ENCODE assay signal across 21 mouse cellular contexts in genomic region chr2:125436240-125436639, GRCm38 (mm10).
A peak's percentile ranks its signal among the peaks of the same experiment; 100 is the strongest.
DNase-seq lines count a peak whose midpoint lies in the region; ATAC-seq lines count a peak whose summit lies in the region.
"Had no signal": no experiment of that assay in that cellular context is flagged by ENCODE, and none has a peak within 500 bp of the region (broad histone marks: within the 10 kb centered on the region; RNA-seq: fewer than 3 reads in every experiment).

No protein-coding gene starts in this region.

- no peaks in the 10 kb centered on the region for H3K4me1 ChIP-seq in hindbrain, embryonic 11.5 days (replicated peaks; ENCODE audit: control insufficient read depth, insufficient read depth, low read length)
- H3K4me1 ChIP-seq in hindbrain, embryonic 12.5 days: no peaks in the 10 kb centered on the region
- H3K4me1 ChIP-seq in embryonic facial prominence, embryonic 14.5 days (ENCODE audit: control insufficient read depth, insufficient read depth, low read length): peaks cover 4% of the 10 kb centered on the region; the same call in 1 of the 2 replicates
- peaks cover 29% of the 10 kb centered on the region for H3K4me1 ChIP-seq in limb, embryonic 12.5 days (replicated peaks)
- H3K4me1 ChIP-seq in midbrain, embryonic 15.5 days: no peaks in the 10 kb centered on the region
- H3K4me1 ChIP-seq: midbrain, embryonic 10.5 days had no signal

- no peak overlapping the region for H3K4me3 ChIP-seq in hindbrain, embryonic 11.5 days (ENCODE audit: low read depth, low read length)
- no peak overlapping the region for H3K4me3 ChIP-seq in hindbrain, embryonic 12.5 days
- no peak overlapping the region for H3K4me3 ChIP-seq in embryonic facial prominence, embryonic 14.5 days (ENCODE audit: low read depth, low read length)
- H3K4me3 ChIP-seq in limb, embryonic 12.5 days (replicated peaks): no peak overlapping the region
- no peak overlapping the region for H3K4me3 ChIP-seq in midbrain, embryonic 15.5 days
- H3K4me3 ChIP-seq: forebrain, embryonic 13.5 days; gastrocnemius, adult 2 months; heart, embryonic 10.5 days; midbrain, embryonic 10.5 days had no signal

- H3K36me3 ChIP-seq in hindbrain, embryonic 11.5 days (ENCODE audit: control insufficient read depth, insufficient read depth, low read length): no peaks in the 10 kb centered on the region
- no peaks in the 10 kb centered on the region for H3K36me3 ChIP-seq in hindbrain, embryonic 12.5 days
- no peaks in the 10 kb centered on the region for H3K36me3 ChIP-seq in embryonic facial prominence, embryonic 14.5 days (ENCODE audit: control insufficient read depth, insufficient read depth, low read length)
- H3K36me3 ChIP-seq in limb, embryonic 12.5 days: no peaks in the 10 kb centered on the region
- H3K36me3 ChIP-seq in midbrain, embryonic 15.5 days (replicated peaks): no peaks in the 10 kb centered on the region
- H3K36me3 ChIP-seq: heart, embryonic 10.5 days; midbrain, embryonic 10.5 days had no signal

- no peak for ATAC-seq in hindbrain, embryonic 11.5 days (ENCODE audit: low FRiP score)
- ATAC-seq in hindbrain, embryonic 12.5 days (ENCODE audit: low FRiP score): no peak
- ATAC-seq in embryonic facial prominence, embryonic 14.5 days (ENCODE audit: low read depth): no peak
- ATAC-seq in limb, embryonic 12.5 days (ENCODE audit: insufficient number of reproducible peaks, insufficient read depth, low FRiP score, low TSS enrichment, low read depth): peak; percentile 77; the same call in 1 of the 2 replicates
- no peak for ATAC-seq in midbrain, embryonic 15.5 days (replicated peaks)
- ATAC-seq: CD4-positive, CD25-positive, alpha-beta regulatory T cell, adult 4 months; forebrain, embryonic 13.5 days; hindbrain, postnatal 0 days had no signal

- H3K9ac ChIP-seq in hindbrain, embryonic 11.5 days (ENCODE audit: low read depth, low read length): no peak overlapping the region
- H3K9ac ChIP-seq in hindbrain, embryonic 12.5 days: no peak overlapping the region
- no peak overlapping the region for H3K9ac ChIP-seq in embryonic facial prominence, embryonic 14.5 days (ENCODE audit: low read depth, low read length)
- H3K9ac ChIP-seq in limb, embryonic 12.5 days (replicated peaks): no peak overlapping the region
- H3K9ac ChIP-seq in midbrain, embryonic 15.5 days: no peak overlapping the region
- H3K9ac ChIP-seq: forebrain, embryonic 13.5 days had no signal

- WGBS in hindbrain, embryonic 11.5 days: 78% methylated on average over 7 of the region's 7 CpGs
- WGBS in hindbrain, embryonic 12.5 days: 78% methylated on average over 7 of the region's 7 CpGs
- WGBS in embryonic facial prominence, embryonic 14.5 days: 31% methylated on average over 7 of the region's 7 CpGs
- 9% methylated on average over 7 of the region's 7 CpGs for WGBS in limb, embryonic 12.5 days
- 84% methylated on average over 7 of the region's 7 CpGs for WGBS in midbrain, embryonic 15.5 days

- H3K27me3 ChIP-seq in hindbrain, embryonic 11.5 days (ENCODE audit: control insufficient read depth, insufficient read depth, low read length): no peaks in the 10 kb centered on the region
- no peaks in the 10 kb centered on the region for H3K27me3 ChIP-seq in hindbrain, embryonic 12.5 days
- no peaks in the 10 kb centered on the region for H3K27me3 ChIP-seq in embryonic facial prominence, embryonic 14.5 days (replicated peaks; ENCODE audit: control insufficient read depth, insufficient read depth, low read length)
- H3K27me3 ChIP-seq in limb, embryonic 12.5 days: no peaks in the 10 kb centered on the region
- H3K27me3 ChIP-seq in midbrain, embryonic 15.5 days (replicated peaks): no peaks in the 10 kb centered on the region
- H3K27me3 ChIP-seq: forebrain, embryonic 13.5 days had no signal

- H3K9me3 ChIP-seq in hindbrain, embryonic 11.5 days (ENCODE audit: control insufficient read depth, low read length): no peaks in the 10 kb centered on the region
- no peaks in the 10 kb centered on the region for H3K9me3 ChIP-seq in hindbrain, embryonic 12.5 days (replicated peaks)
- no peaks in the 10 kb centered on the region for H3K9me3 ChIP-seq in embryonic facial prominence, embryonic 14.5 days (ENCODE audit: control insufficient read depth, low read length)
- no peaks in the 10 kb centered on the region for H3K9me3 ChIP-seq in limb, embryonic 12.5 days
- H3K9me3 ChIP-seq in midbrain, embryonic 15.5 days: no peaks in the 10 kb centered on the region
- H3K9me3 ChIP-seq: forebrain, embryonic 13.5 days; heart, embryonic 10.5 days; midbrain, embryonic 10.5 days had no signal

- peak; percentile 12 for DNase-seq in hindbrain, embryonic 11.5 days (ENCODE audit: low spot score)
- DNase-seq in embryonic facial prominence, embryonic 14.5 days (ENCODE audit: low spot score): peak; percentile 58
- DNase-seq in adrenal gland, postnatal 10 days: no peak
- DNase-seq in cerebellum, postnatal 25 days: no peak
- DNase-seq: adrenal gland, postnatal 25 days; cerebellum, adult 9-11 months; gastrocnemius, adult 2 months; kidney, adult 2 months; left cerebral cortex, postnatal 4 days; lung, postnatal 4 days; right cerebral cortex, postnatal 14 days had no signal

- no peak overlapping the region for H3K4me2 ChIP-seq in hindbrain, embryonic 11.5 days (replicated peaks; ENCODE audit: low read depth, low read length)
- H3K4me2 ChIP-seq in hindbrain, embryonic 12.5 days (replicated peaks): no peak overlapping the region
- H3K4me2 ChIP-seq in embryonic facial prominence, embryonic 14.5 days (ENCODE audit: low read depth, low read length): no peak overlapping the region
- no peak overlapping the region for H3K4me2 ChIP-seq in limb, embryonic 12.5 days
- no peak overlapping the region for H3K4me2 ChIP-seq in midbrain, embryonic 15.5 days
- H3K4me2 ChIP-seq: forebrain, embryonic 13.5 days had no signal

- no peak overlapping the region for H3K27ac ChIP-seq in hindbrain, embryonic 11.5 days (ENCODE audit: low read depth, low read length)
- H3K27ac ChIP-seq in hindbrain, embryonic 12.5 days: no peak overlapping the region
- H3K27ac ChIP-seq in embryonic facial prominence, embryonic 14.5 days (replicated peaks; ENCODE audit: low read depth, low read length): no peak overlapping the region
- H3K27ac ChIP-seq in limb, embryonic 12.5 days: peak overlapping the region; percentile 12; the same call in 1 of the 2 replicates
- H3K27ac ChIP-seq in midbrain, embryonic 15.5 days: no peak overlapping the region
- H3K27ac ChIP-seq: forebrain, embryonic 13.5 days; gastrocnemius, adult 2 months; heart, embryonic 10.5 days; hindbrain, postnatal 0 days; kidney, postnatal 0 days; midbrain, embryonic 10.5 days; stomach, postnatal 0 days had no signal

Comparison
In these comparisons a context has a peak if more than half of its experiments do, and no peak if none do; other contexts are left out.
1. DNase-seq: peak in hindbrain, embryonic 11.5 days (single experiment) and embryonic facial prominence, embryonic 14.5 days (single experiment); none in adrenal gland, postnatal 10 days (single experiment) and cerebellum, postnatal 25 days (0 of 2).